Mouse (Mus musculus) frontal cortex, postnatal 25 days (tissue): Measurements from ENCODE around the gene Ccdc138.

ENCODE experiments used
- DNase-seq, 2 experiments: peaks; one replicate each; pipeline ENCODE4 v3.0.0; 2022; ENCODE audit warnings: low spot score in 2 of 2

Gene Ccdc138

DNA sequence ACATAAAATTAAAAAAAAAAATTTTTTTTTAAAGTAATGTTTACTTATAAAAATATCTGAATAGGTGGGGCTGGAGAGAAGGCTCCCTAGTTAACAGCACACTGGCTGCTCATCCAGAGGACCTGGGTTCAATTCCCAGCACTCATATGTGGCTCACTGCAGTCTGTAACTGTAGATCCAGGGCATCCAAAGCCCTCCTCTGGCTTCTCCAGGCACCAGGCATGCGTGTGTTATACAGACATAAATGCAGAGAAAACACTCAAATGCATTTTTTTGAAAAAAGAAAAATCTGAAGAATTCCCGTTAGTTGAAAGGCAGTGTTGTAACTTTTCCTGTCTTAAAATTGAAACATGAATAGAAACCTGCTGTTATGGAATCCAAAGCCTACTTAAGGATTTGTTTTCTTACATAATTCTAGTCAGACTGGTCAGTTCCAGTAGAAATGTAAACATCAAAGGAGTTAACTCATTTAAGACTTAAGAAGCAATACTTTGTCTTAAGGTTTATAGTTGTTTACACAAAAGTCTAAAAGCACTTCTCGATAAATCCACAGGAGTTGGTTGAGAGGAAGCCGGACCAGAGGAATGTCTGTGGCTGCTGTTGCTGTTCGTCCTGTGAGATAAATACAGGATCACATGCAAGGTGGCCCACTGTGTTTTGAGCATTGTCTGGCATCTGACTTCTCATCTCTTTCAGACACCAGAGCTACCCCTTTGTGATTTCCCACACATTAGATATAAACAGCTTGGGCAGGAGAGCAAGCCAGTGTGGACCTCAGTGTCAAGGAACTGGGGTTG lies 87.9 kb downstream of the Ccdc138 start:
- no peak for DNase-seq

GRCm38 (mm10) chr10:58594486-58594885 lies 96.7 kb downstream of the Ccdc138 start:
- no peak for DNase-seq

DNA sequence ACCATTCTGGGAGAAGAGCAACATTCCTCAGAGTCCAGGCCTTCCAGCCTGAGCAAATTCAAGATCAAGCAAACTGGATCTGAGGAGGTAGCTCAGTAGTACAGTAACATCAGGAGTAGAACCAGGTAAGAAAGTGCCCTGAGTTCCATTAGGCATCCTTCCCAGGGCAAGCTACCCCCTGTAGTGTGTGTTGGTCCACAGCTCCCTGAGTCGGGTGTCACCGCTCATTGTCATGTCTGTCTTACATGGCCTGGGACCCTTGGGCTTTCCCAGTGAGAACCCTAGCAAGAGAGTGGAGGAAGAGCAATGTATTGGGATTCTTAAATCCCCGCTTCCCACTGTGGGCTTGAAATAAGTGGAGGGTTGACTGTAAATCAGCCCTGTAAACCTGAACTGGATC lies 97.4 kb downstream of the Ccdc138 start:
- no peak for DNase-seq

GRCm38 (mm10) chr10:58595821-58596220 lies 98.1 kb downstream of the Ccdc138 start:
- no peak for DNase-seq

DNA sequence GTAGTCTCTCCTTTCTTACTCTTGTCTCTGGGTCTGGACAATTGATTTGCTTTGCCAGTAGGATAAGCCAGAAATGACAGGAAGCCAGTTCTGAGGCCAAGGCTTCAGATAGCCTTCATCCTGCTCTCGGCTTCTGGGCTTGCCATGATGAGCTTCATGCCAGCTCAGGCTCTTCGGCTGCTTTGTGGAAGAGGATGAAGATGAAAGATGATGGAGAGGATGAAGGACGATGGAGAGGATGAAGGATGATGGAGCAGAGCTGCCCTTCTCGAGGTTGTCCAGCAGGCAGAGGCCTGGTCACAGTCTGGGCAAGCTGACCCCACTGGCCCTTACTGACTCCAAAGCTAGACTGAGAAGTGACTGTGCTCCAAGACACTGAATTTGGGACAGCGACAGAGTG lies 102.4 kb downstream of the Ccdc138 start:
- no peak for DNase-seq

- no peak for DNase-seq
These were observed 103.2 kb downstream of the Ccdc138 start for GRCm38 (mm10) chr10:58600983-58601382.

DNA sequence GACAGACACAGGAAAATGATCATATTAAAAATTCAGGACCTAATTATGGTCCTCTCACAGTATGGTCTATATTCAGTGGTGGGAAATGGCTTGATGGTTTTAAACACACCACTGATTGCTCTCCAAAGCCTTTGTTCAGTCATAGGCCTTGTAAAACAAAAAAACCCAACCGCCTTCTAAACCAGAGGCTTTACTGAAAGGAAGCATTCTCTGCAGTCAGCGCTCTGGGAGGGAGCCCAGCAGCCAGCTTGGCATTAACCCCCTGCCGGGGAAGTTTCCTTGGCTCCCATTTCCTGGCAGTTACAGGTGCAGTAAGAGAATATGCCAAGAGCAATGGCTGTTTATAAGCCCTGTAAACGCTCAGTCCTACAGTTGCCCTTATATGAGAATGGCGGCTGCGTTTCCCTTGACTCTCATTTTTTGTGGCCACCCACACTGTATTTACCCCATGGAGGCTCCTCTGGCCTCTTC lies 103.7 kb downstream of the Ccdc138 start:
- no peak for DNase-seq

GRCm38 (mm10) chr10:58601946-58602345 lies 104.2 kb downstream of the Ccdc138 start:
- no peak for DNase-seq

DNA sequence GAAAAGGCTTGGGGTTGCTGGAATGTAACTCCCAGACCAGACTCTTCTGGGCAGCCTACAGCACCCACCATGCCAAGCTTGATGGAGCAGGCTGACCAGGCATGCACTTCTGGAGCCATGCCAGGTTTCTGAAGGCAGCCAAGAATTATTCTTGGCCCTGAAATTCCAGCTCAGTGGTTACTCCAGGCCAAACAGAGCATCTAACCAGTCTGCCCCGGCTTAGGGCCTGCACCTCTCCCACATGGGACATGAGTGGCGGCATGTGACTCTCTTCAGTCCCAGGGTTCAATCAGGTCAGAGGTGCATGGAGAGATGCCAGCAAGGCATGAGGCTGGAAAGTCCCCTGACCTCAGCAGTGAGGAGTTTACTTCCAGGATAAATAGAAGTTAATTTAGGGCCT lies 107.0 kb downstream of the Ccdc138 start:
- no peak for DNase-seq

- DNase-seq, result no peak
These were observed 108.6 kb downstream of the Ccdc138 start for GRCm38 (mm10) chr10:58606356-58606755.

DNA sequence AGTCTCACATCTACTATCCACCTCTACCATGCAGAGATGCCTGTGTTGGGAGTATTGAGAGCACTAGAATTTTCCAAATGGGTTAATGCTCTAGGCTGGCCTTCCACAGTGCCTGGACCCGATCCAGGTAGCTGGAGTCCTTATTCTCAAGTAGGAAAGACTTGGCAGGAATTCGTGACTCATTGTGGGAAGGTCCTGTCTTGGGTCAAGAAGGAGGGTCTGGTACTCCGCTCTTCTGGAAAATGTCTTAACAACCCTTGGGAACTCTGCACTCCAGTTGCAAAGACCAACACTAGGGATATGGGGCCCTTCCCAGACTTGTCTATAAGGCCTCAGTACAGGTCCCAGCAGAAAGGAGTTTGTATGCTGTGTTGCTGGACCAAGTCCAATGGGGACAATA lies 111.1 kb downstream of the Ccdc138 start:
- no peak for DNase-seq

GRCm38 (mm10) chr10:58610484-58611261 lies 112.9 kb downstream of the Ccdc138 start:
- DNase-seq, result no peak

GRCm38 (mm10) chr10:58614601-58615000 lies 116.9 kb downstream of the Ccdc138 start:
- DNase-seq, result no peak

GRCm38 (mm10) chr10:58616565-58616964 lies 118.8 kb downstream of the Ccdc138 start:
- no peak for DNase-seq

GRCm38 (mm10) chr10:58618501-58619216 lies 120.9 kb downstream of the Ccdc138 start:
- no peak for DNase-seq

GRCm38 (mm10) chr10:58619266-58619665 lies 121.5 kb downstream of the Ccdc138 start:
- DNase-seq, result no peak

GRCm38 (mm10) chr10:58624848-58625711 lies 127.3 kb downstream of the Ccdc138 start:
- DNase-seq, result no peak
